Mouse (Mus musculus): ENCODE results near the gene Olfr805.

Olfr805 gene

DNA sequence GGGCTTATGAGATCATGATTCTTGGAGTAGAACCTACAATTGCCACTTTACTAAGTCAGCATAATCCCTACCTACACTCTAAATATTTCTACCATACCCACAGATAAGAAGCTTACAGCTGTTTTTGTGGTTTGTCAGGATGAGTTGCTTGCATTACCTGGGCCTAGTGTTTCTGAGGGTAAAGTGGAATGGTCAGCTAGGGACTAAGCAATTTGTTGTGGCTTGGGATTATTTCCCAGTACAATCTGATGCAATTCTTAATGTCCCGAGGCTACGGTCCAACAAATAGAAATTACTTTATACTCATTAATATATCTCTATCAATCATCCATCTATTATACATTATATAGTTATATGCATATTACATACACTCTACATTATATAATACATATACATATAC is at the start of gene Olfr805:
TSS of gene Olfr805 (minus strand) at position 101 of the 400 bp plus-strand sequence.
- DNase-seq: no peak

DNA sequence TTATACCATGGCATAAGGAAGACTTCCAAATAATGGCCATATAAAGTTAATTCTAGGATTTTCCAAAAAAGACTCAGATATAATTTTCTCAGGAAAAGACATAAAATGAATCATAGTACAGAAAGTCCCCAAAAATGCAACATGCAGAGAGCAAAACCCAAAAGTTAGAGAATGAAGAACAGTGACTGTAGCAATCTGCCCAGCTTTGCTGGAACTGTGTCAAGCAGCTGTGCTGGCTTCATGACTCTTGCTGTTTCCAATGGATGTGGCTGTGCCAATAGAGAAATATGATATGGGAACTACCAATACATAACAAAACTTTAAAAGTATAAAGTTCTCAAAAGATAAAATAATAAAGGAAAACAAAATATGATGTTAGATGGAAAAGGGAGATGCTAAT is 48.9 kb upstream of the Olfr805 start:
- DNase-seq: no peak

DNA sequence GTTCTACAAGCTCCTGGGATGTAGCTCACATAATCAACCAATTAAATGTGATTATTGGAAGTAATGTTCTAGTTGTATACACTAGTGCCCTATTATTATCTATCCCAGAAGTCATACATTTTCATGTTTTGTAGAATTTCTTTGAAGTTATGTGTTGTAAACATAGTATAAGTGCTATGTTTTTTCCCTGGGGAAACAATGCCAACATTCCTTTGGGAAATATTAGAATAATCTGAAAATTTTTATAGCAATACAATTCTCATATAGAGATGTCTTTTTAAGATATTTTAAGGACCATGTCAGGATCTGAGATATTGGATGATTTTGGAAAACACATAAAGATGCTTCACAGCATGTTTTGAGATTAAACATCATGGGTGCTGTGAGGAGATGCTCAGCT is 45.2 kb upstream of the Olfr805 start, which contains the start of gene Olfr809:
TSS of gene Olfr809 (plus strand) at position 301 of the 400 bp plus-strand sequence.
- no peak for DNase-seq

DNA sequence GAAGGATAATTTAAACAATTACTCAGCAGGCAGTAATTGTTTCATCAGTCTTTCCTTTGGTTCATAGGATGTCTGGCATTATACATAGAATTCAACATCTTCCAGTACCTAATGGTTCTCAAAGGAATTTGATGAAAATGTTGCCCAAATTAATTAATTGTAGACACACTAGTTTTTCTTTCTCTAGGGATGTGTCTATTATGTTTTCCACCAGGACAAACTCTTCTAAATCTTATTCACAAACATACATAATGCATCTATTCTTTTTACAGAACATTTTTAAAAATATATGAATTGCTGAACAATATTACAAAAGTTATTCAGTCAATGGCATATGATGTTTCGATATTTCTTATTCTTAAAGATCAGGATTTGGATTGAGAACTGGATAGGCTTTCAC is 36.0 kb upstream of the Olfr805 start, which contains the start of gene Olfr808:
TSS of gene Olfr808 (plus strand) at position 301 of the 400 bp plus-strand sequence.
- no peak for DNase-seq

DNA sequence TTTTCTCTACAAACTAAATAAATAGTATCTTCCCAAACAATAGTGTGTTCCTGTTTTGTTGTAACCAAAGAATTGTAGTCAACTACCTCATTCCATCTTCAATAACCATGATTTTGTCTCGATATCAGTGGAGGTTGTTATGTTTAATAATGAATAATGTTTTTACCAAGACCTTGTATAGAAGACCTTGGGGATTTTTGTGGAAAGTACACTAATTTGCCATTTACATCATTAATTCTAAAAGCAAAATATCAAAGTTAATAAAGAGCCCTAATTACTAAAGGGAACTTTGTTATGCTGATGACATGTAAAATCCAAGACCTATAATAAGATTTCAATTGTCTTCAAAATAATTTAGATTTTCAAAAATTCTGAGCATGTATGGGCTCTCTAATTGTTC is 28.5 kb upstream of the Olfr805 start, which contains the start of gene Olfr807:
TSS of gene Olfr807 (minus strand) at position 101 of the 400 bp plus-strand sequence.
- no peak for DNase-seq

DNA sequence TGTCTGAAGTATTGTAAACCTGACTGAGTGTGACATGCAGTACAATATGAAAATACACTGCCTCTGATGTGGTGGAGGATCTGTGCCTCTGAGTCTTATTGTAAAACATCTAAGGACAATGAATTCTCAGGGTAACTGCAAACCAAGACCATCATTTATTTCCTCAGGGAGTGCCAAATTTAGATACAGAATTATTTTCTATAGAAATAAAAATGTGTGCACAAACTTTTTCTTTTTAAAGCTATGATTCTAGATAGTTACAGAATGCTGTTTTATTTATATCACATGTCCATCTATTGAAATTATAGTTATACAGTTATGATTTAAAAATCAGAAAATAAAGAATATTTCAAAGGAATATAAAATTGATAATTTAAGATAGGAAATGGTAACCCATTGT is 12.6 kb upstream of the Olfr805 start, which contains the start of gene Olfr806:
TSS of gene Olfr806 (minus strand) at position 101 of the 400 bp plus-strand sequence.
- no peak for DNase-seq

DNA sequence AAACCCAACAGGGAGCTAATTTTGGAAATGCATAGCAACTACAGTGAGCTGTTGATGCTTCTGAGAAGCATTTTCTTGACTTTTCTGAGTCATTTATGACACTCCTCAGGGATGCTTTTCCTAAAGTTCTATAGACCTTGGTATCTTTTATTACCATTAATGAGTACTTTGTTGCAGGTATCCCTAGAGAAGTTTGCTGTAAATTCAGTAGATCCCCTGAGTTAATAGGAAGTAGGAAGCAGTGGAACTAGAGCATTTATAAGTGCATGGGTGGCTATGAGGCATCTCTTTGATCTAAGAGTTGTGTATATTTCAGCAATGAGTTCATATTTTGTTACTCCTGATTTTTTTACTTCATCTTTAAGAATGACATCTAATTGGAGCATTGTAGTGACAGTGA is 26.3 kb downstream of the Olfr805 start, which contains the start of gene Olfr804:
TSS of gene Olfr804 (plus strand) at position 301 of the 400 bp plus-strand sequence.
- no peak for DNase-seq

DNA sequence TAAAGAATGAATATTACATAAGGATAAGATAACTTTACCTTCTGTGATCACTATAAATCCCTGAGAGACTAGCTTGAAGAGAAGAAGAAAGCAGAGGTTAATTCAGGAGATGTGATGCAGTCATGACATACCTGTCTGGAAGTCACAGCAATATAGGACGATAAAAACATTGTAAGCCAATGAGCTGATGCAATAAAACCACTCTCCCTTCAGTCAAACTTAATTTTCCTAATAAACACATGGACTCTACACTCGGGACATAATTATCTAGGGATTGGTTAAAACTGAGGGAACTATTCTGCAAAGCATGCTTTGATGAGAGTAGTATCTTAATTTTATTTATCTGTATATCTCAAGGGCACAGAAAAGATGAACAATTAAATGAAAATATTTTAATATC is 35.0 kb downstream of the Olfr805 start, which contains the start of gene Olfr803:
TSS of gene Olfr803 (minus strand) at position 101 of the 400 bp plus-strand sequence.
- DNase-seq: no peak

DNA sequence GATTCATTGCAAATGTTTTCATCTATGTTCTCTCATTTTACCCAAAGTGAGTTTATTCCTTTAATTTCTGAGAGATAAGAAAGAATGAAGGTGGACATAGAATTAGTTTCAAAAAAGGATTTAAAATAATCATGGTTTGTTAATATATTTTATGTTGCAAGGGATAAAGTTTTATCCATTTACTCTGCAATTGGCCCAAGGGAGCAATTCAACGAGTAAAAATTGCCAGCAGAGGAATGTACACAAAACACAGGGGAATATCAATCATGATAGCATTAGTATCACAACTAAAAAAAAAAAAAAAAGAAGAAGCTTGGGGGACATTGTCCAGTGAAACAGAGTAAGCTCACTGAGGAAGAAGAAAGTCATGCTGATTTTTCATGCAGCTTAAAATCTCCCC is 41.1 kb downstream of the Olfr805 start, which contains the start of gene Olfr802:
TSS of gene Olfr802 (minus strand) at position 101 of the 400 bp plus-strand sequence.
- DNase-seq: no peak

DNA sequence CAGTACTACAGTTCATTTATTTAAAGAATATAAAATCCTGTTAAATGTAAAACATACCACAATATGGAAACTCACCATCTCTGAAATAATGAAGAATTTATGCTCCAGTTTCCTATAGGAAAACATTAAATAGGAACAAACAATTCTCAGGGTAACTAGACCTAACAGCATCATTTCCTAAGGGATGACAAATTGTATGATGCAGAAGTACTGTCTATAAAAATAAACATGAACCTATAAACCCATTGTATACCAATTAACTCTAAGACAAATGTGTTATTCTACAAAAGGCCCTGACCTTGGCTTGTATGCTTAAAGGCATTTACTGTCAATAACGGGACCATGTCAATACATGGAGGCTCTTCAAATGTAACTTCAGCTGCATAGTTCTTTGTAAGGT is 55.4 kb downstream of the Olfr805 start, which contains the start of gene Olfr801:
TSS of gene Olfr801 (minus strand) at position 101 of the 400 bp plus-strand sequence.
- no peak for DNase-seq

Measured in right cerebral cortex, postnatal 25 days (tissue).